Mouse (Mus musculus): Measurements from ENCODE around the gene Slc29a2. TPM values are rescaled to one million over a fixed set of nuclear protein-coding genes. Genes with fewer than 3 reads are reported as not detected.
"Not testable (repeated sequence)": the region's sequence is repeated elsewhere in the genome, so short reads cannot be mapped to it uniquely, and the experiment has no call there.

Gene Slc29a2
- total RNA-seq (2021), result 1 to 10 TPM; 4.1 to 5.3 TPM
- long read RNA-seq, experiment 1, partial matches to known transcripts, result 1 of 4 reads
- long read RNA-seq, experiment 1, other reads (novel, unspliced or antisense), result 2 of 4 reads
- long read RNA-seq, experiment 2, partial matches to known transcripts, result 2 of 6 reads
- long read RNA-seq, experiment 2, other reads (novel, unspliced or antisense), result 1 of 6 reads

- peak; percentile 95 for DNase-seq (ENCODE audit: low spot score)
Measured at GRCm38 (mm10) chr19:5023621-5024479, at the start of gene Slc29a2. Gene Slc29a2 (plus strand): TSS chr19:5023860.

- peak; percentile 56 for DNase-seq (ENCODE audit: low spot score)
Measured at GRCm38 (mm10) chr19:4981767-4982166, 41.9 kb upstream of the Slc29a2 start.

- peak; percentile 93 for DNase-seq (ENCODE audit: low spot score)
Measured at GRCm38 (mm10) chr19:4989013-4989412, 34.6 kb upstream of the Slc29a2 start.

GRCm38 (mm10) chr19:4989434-4990255 lies 34.0 kb upstream of the Slc29a2 start:
- DNase-seq (ENCODE audit: low spot score), result no peak

- DNase-seq (ENCODE audit: low spot score), result no peak
Measured at GRCm38 (mm10) chr19:4990256-4990625, 33.4 kb upstream of the Slc29a2 start, which contains the start of gene Npas4. Gene Npas4 (minus strand): TSS chr19:4990316.

GRCm38 (mm10) chr19:4990716-4991115 lies 32.9 kb upstream of the Slc29a2 start:
- DNase-seq (ENCODE audit: low spot score), result no peak

- no peak for DNase-seq (ENCODE audit: low spot score)
Measured at GRCm38 (mm10) chr19:4992371-4992770, 31.3 kb upstream of the Slc29a2 start.

- peak; percentile 90 for DNase-seq (ENCODE audit: low spot score)
Measured at GRCm38 (mm10) chr19:4992904-4993303, 30.8 kb upstream of the Slc29a2 start.

GRCm38 (mm10) chr19:4994043-4994442 lies 29.6 kb upstream of the Slc29a2 start:
- no peak for DNase-seq (ENCODE audit: low spot score)

GRCm38 (mm10) chr19:4999445-5000140 lies 24.1 kb upstream of the Slc29a2 start:
- no peak for DNase-seq (ENCODE audit: low spot score)

GRCm38 (mm10) chr19:5001666-5002406 lies 21.8 kb upstream of the Slc29a2 start:
- DNase-seq (ENCODE audit: low spot score), result peak; percentile 76

- DNase-seq (ENCODE audit: low spot score), result not testable (repeated sequence)
Measured at GRCm38 (mm10) chr19:5003644-5004043, 20.0 kb upstream of the Slc29a2 start.

- DNase-seq (ENCODE audit: low spot score), result no peak
Measured at GRCm38 (mm10) chr19:5004925-5005324, 18.7 kb upstream of the Slc29a2 start.

GRCm38 (mm10) chr19:5013138-5013537 lies 10.5 kb upstream of the Slc29a2 start:
- no peak for DNase-seq (ENCODE audit: low spot score)

GRCm38 (mm10) chr19:5014961-5015398 lies 8.7 kb upstream of the Slc29a2 start:
- no peak for DNase-seq (ENCODE audit: low spot score)

GRCm38 (mm10) chr19:5016221-5016742 lies 7.4 kb upstream of the Slc29a2 start:
- no peak for DNase-seq (ENCODE audit: low spot score)

- peak; percentile 50 for DNase-seq (ENCODE audit: low spot score)
Measured at GRCm38 (mm10) chr19:5016782-5017181, 6.9 kb upstream of the Slc29a2 start.

GRCm38 (mm10) chr19:5017611-5018010 lies 6.0 kb upstream of the Slc29a2 start:
- no peak for DNase-seq (ENCODE audit: low spot score)

GRCm38 (mm10) chr19:5018191-5018590 lies 5.5 kb upstream of the Slc29a2 start:
- DNase-seq (ENCODE audit: low spot score), result no peak

- DNase-seq (ENCODE audit: low spot score), result no peak
Measured at GRCm38 (mm10) chr19:5021416-5021815, 2.2 kb upstream of the Slc29a2 start.

All from gastrocnemius, adult 18-20 months (tissue).